In genomic region chr15:9974999-9975398, GRCm38 (mm10) we compare ENCODE assay signal across 24 mouse cellular contexts.
DNase-seq lines count a peak whose midpoint lies in the region; ATAC-seq and TF ChIP-seq lines count a peak whose summit lies in the region.
"Had no signal": no experiment of that assay in that cellular context is flagged by ENCODE, and none has a peak within 500 bp of the region (broad histone marks: within the 10 kb centered on the region; RNA-seq: fewer than 3 reads in every experiment).

No protein-coding gene starts in this region.

- 32% methylated on average over 4 of the region's 4 CpGs for WGBS in kidney, embryonic 14.5 days
- 21% methylated on average over 4 of the region's 4 CpGs for WGBS in kidney, postnatal 0 days

- TF ChIP-seq CTCF in kidney, postnatal 0 days (IDR thresholded peaks at IDR 0.05; ENCODE audit: low read depth) = no peak

- H3K4me3 ChIP-seq in kidney, embryonic 14.5 days (ENCODE audit: low read length) = no peak overlapping the region
- no peak overlapping the region for H3K4me3 ChIP-seq in kidney, postnatal 0 days (replicated peaks; ENCODE audit: low read depth, low read length)
- H3K4me3 ChIP-seq: forebrain, embryonic 10.5 days; forebrain, embryonic 13.5 days; heart, embryonic 10.5 days; heart, embryonic 13.5 days had no signal

- no peak overlapping the region for H3K4me2 ChIP-seq in kidney, embryonic 14.5 days (replicated peaks; ENCODE audit: low read depth, low read length)
- no peak overlapping the region for H3K4me2 ChIP-seq in kidney, postnatal 0 days (ENCODE audit: low read length)
- H3K4me2 ChIP-seq: forebrain, embryonic 13.5 days; heart, embryonic 13.5 days; hindbrain, embryonic 14.5 days had no signal

- no peaks in the 10 kb centered on the region for H3K9me3 ChIP-seq in kidney, embryonic 14.5 days (ENCODE audit: control insufficient read depth, low read length)
- no peaks in the 10 kb centered on the region for H3K9me3 ChIP-seq in kidney, postnatal 0 days (replicated peaks; ENCODE audit: low read length)
- H3K9me3 ChIP-seq: forebrain, embryonic 10.5 days; forebrain, embryonic 13.5 days; heart, embryonic 10.5 days; heart, embryonic 13.5 days had no signal

- no peaks in the 10 kb centered on the region for H3K27me3 ChIP-seq in kidney, embryonic 14.5 days (ENCODE audit: control insufficient read depth, insufficient read depth, low read length)
- H3K27me3 ChIP-seq in kidney, postnatal 0 days (ENCODE audit: insufficient read depth, low read length) = no peaks in the 10 kb centered on the region
- H3K27me3 ChIP-seq: forebrain, embryonic 13.5 days; heart, embryonic 13.5 days; Patski had no signal

- DNase-seq in gastrocnemius, adult 18-20 months (ENCODE audit: low spot score) = peak; percentile 21
- no peak for DNase-seq in gastrocnemius, adult 8-10 months (ENCODE audit: low spot score in 2 of 2)
- no peak for DNase-seq in kidney, postnatal 4 days
- DNase-seq in kidney, postnatal 0 days (ENCODE audit: low spot score) = peak; percentile 61
- no peak for DNase-seq in kidney, adult 18-20 months
- DNase-seq: adrenal gland, postnatal 10 days; adrenal gland, postnatal 36 days; cerebellum, adult 18-20 months; cerebellum, adult 9-10 months; cerebellum, postnatal 14 days; gastrocnemius, postnatal 14 days; heart, adult 18-20 months; heart, postnatal 14 days; heart, postnatal 4 days had no signal

- no peaks in the 10 kb centered on the region for H3K4me1 ChIP-seq in kidney, embryonic 14.5 days (ENCODE audit: control insufficient read depth, insufficient read depth, low read length)
- no peaks in the 10 kb centered on the region for H3K4me1 ChIP-seq in kidney, postnatal 0 days (replicated peaks; ENCODE audit: insufficient read depth, low read length)
- H3K4me1 ChIP-seq: forebrain, embryonic 10.5 days; forebrain, embryonic 13.5 days; heart, embryonic 10.5 days; heart, embryonic 13.5 days had no signal

- ATAC-seq in kidney, embryonic 14.5 days (ENCODE audit: low FRiP score, low TSS enrichment) = peak; percentile 89
- no peak; the same call in 1 of the 2 replicates for ATAC-seq in kidney, postnatal 0 days (replicated peaks; ENCODE audit: low FRiP score, low read depth)
- ATAC-seq: forebrain, embryonic 13.5 days; forebrain, embryonic 16.5 days; hindbrain, postnatal 0 days; inflammation-experienced regulatory T-cells, adult 6 months; Patski had no signal

- no peak overlapping the region for H3K27ac ChIP-seq in kidney, embryonic 14.5 days (ENCODE audit: low read depth, low read length)
- H3K27ac ChIP-seq in kidney, postnatal 0 days = no peak overlapping the region
- H3K27ac ChIP-seq: forebrain, embryonic 10.5 days; forebrain, embryonic 13.5 days; heart, embryonic 10.5 days; heart, embryonic 13.5 days; hindbrain, embryonic 14.5 days; hindbrain, postnatal 0 days had no signal

- H3K36me3 ChIP-seq in kidney, embryonic 14.5 days (ENCODE audit: control insufficient read depth, insufficient read depth, low read length) = no peaks in the 10 kb centered on the region
- no peaks in the 10 kb centered on the region for H3K36me3 ChIP-seq in kidney, postnatal 0 days (ENCODE audit: insufficient read depth, low read length)
- H3K36me3 ChIP-seq: forebrain, embryonic 10.5 days; heart, embryonic 10.5 days; heart, embryonic 13.5 days had no signal

- no peak overlapping the region for H3K9ac ChIP-seq in kidney, embryonic 14.5 days (ENCODE audit: low read depth, low read length)
- H3K9ac ChIP-seq in kidney, postnatal 0 days (ENCODE audit: low read depth, low read length) = no peak overlapping the region
- H3K9ac ChIP-seq: forebrain, embryonic 13.5 days; heart, embryonic 13.5 days; hindbrain, embryonic 14.5 days had no signal

Comparison
In these comparisons a context has a peak if more than half of its experiments do, and no peak if none do; other contexts are left out.
1. DNase-seq: peak in gastrocnemius, adult 18-20 months (single experiment) and kidney, postnatal 0 days (single experiment); none in gastrocnemius, adult 8-10 months (0 of 2), kidney, postnatal 4 days (0 of 2) and kidney, adult 18-20 months (single experiment).